In genomic region chr10:81407539-81408423, GRCm38 (mm10) we compare ENCODE assay signal across 9 mouse cellular contexts. TPM values are rescaled to one million over a fixed set of nuclear protein-coding genes. Genes with fewer than 3 reads are reported as not detected.
DNase-seq lines count a peak whose midpoint lies in the region; ATAC-seq and TF ChIP-seq lines count a peak whose summit lies in the region.
"Had no signal": no experiment of that assay in that cellular context is flagged by ENCODE, and none has a peak within 500 bp of the region (broad histone marks: within the 10 kb centered on the region; RNA-seq: fewer than 3 reads in every experiment).

No protein-coding gene starts in this region.

- peaks cover 47% of the 10 kb centered on the region for H3K36me3 ChIP-seq in forebrain, embryonic 13.5 days (ENCODE audit: poor library complexity, severe bottlenecking)
- H3K36me3 ChIP-seq in hindbrain, embryonic 11.5 days (ENCODE audit: control insufficient read depth, insufficient read depth, low read length), result no peaks in the 10 kb centered on the region
- H3K36me3 ChIP-seq in small intestine, adult 2 months (ENCODE audit: control insufficient read depth, insufficient read depth, low read length), result peaks cover 7% of the 10 kb centered on the region; the same call in 1 of the 2 replicates

- no peak for ATAC-seq in forebrain, embryonic 13.5 days
- ATAC-seq in hindbrain, embryonic 11.5 days (ENCODE audit: low FRiP score), result no peak
- ATAC-seq in megakaryocyte, adult 5-6 weeks (ENCODE audit: poor library complexity, severe bottlenecking), result peak; percentile 75

- TF ChIP-seq POLR2A in small intestine, adult 2 months (IDR thresholded peaks at IDR 0.05; ENCODE audit: low read depth, low read length), result no peak

- 27% methylated on average over 31 of the region's 31 CpGs for WGBS in forebrain, embryonic 13.5 days
- WGBS in hindbrain, embryonic 11.5 days, result 28% methylated on average over 31 of the region's 31 CpGs
- 45% methylated on average over 31 of the region's 31 CpGs for WGBS in small intestine, adult 2 months

- no peak for TF ChIP-seq CTCF in small intestine, adult 2 months (IDR thresholded peaks at IDR 0.05; ENCODE audit: extremely low read depth, insufficient read length, insufficient replicate concordance, low read depth, low read length)

- H3K4me2 ChIP-seq in forebrain, embryonic 13.5 days, result peak overlapping the region; percentile 36
- H3K4me2 ChIP-seq in hindbrain, embryonic 11.5 days (replicated peaks; ENCODE audit: low read depth, low read length), result peak overlapping the region; percentile 26

- intact Hi-C loops in left cerebral cortex, postnatal 14 days (cut with DNase I), result no loop called here

- H3K4me1 ChIP-seq in forebrain, embryonic 13.5 days, result peaks cover 58% of the 10 kb centered on the region
- peaks cover 32% of the 10 kb centered on the region for H3K4me1 ChIP-seq in hindbrain, embryonic 11.5 days (replicated peaks; ENCODE audit: control insufficient read depth, insufficient read depth, low read length)
- H3K4me1 ChIP-seq in small intestine, adult 2 months (ENCODE audit: control insufficient read depth, insufficient read depth, insufficient read length, low read length), result peaks cover 56% of the 10 kb centered on the region

- peak overlapping the region; percentile 18; the same call in 1 of the 2 replicates for H3K4me3 ChIP-seq in forebrain, embryonic 13.5 days
- peak overlapping the region; percentile 23; the same call in 1 of the 2 replicates for H3K4me3 ChIP-seq in hindbrain, embryonic 11.5 days (ENCODE audit: low read depth, low read length)
- H3K4me3 ChIP-seq in small intestine, adult 2 months (ENCODE audit: low read depth, low read length), result peak overlapping the region; percentile 46

- H3K27ac ChIP-seq in forebrain, embryonic 13.5 days, result no peak overlapping the region; the same call in none of the 2 replicates
- H3K27ac ChIP-seq in hindbrain, embryonic 11.5 days (ENCODE audit: low read depth, low read length), result peak overlapping the region; percentile 10; the same call in 1 of the 2 replicates
- H3K27ac ChIP-seq in small intestine, adult 2 months (ENCODE audit: insufficient read depth, low read depth, low read length), result peak overlapping the region; percentile 40; the same call in 1 of the 2 replicates

- no peaks in the 10 kb centered on the region for H3K9me3 ChIP-seq in forebrain, embryonic 13.5 days (replicated peaks)
- no peaks in the 10 kb centered on the region for H3K9me3 ChIP-seq in hindbrain, embryonic 11.5 days (ENCODE audit: control insufficient read depth, low read length)

- peaks cover 41% of the 10 kb centered on the region for H3K27me3 ChIP-seq in forebrain, embryonic 13.5 days
- peaks cover 22% of the 10 kb centered on the region for H3K27me3 ChIP-seq in hindbrain, embryonic 11.5 days (ENCODE audit: control insufficient read depth, insufficient read depth, low read length)
- no peaks in the 10 kb centered on the region for H3K27me3 ChIP-seq in small intestine, adult 2 months (ENCODE audit: control insufficient read depth, insufficient read depth, low read length)

- peak overlapping the region; percentile 18; the same call in 1 of the 2 replicates for H3K9ac ChIP-seq in forebrain, embryonic 13.5 days
- H3K9ac ChIP-seq in hindbrain, embryonic 11.5 days (ENCODE audit: low read depth, low read length), result peak overlapping the region; percentile 45

- peak; percentile 80 for DNase-seq in ovary, adult 18-20 months (ENCODE audit: low spot score)
- DNase-seq in ovary, postnatal 14 days (ENCODE audit: low spot score), result no peak
- peak; percentile 58 for DNase-seq in c-Kit-positive CD71-positive TER-119-negative erythroid progenitor cells, embryonic 14.5 days (ENCODE audit: low read depth)
- DNase-seq in hindbrain, embryonic 11.5 days (ENCODE audit: low spot score), result peak; percentile 59
- DNase-seq in left cerebral cortex, postnatal 14 days (ENCODE audit: low spot score in 2 of 2), result peak; percentile 77 to 91

RNA-seq across cellular contexts. Expression of gene Smim24, which starts 14.9 kb away (rescaled TPM):
- 1.8 TPM in 2 replicates for polyA plus RNA-seq in forebrain, embryonic 13.5 days (2015; fragmentation: Nextera tagmentation; extraction: Ambion mirVana)
- polyA plus RNA-seq in hindbrain, embryonic 11.5 days (2014; fragmentation: Nextera tagmentation; extraction: Ambion mirVana), result 2.7 and 4.1 TPM in 2 replicates
- 1 to 10 TPM; 1.8 to 1.9 TPM for total RNA-seq in left cerebral cortex, postnatal 14 days (2021)
- total RNA-seq in megakaryocyte, adult 5-6 weeks (2015), result 30.6 and 34.0 TPM in 2 replicates
- 6.5 and 11.5 TPM in 2 replicates for total RNA-seq in megakaryocyte, adult 5-6 weeks (2017)
- polyA plus RNA-seq in small intestine, adult 2 months (2012; rRNA removed), result 2,702 and 6,898 TPM in 2 replicates

RNA-seq across cellular contexts. Expression of gene Gm48552, which starts 19.0 kb away (rescaled TPM):
- 2.1 and 2.3 TPM in 2 replicates for polyA plus RNA-seq in forebrain, embryonic 13.5 days (2015; fragmentation: Nextera tagmentation; extraction: Ambion mirVana)
- polyA plus RNA-seq in hindbrain, embryonic 11.5 days (2014; fragmentation: Nextera tagmentation; extraction: Ambion mirVana), result 0.49 and 1.0 TPM in 2 replicates
- total RNA-seq in left cerebral cortex, postnatal 14 days (2021), result 1 to 10 TPM; 2.8 to 4.7 TPM
- total RNA-seq in megakaryocyte, adult 5-6 weeks (2015), result not detected in 2 replicates
- 0.26 and 1.4 TPM in 2 replicates for total RNA-seq in megakaryocyte, adult 5-6 weeks (2017)
- 2.9 and 5.0 TPM in 2 replicates for polyA plus RNA-seq in small intestine, adult 2 months (2012; rRNA removed)
- polyA plus RNA-seq: testis, adult 2 months had no signal

RNA-seq across cellular contexts. Expression of gene Gm48551, which starts 23.5 kb away (rescaled TPM):
- polyA plus RNA-seq in forebrain, embryonic 13.5 days (2015; fragmentation: Nextera tagmentation; extraction: Ambion mirVana), result 4.2 and 5.8 TPM in 2 replicates
- 2.2 and 3.2 TPM in 2 replicates for polyA plus RNA-seq in hindbrain, embryonic 11.5 days (2014; fragmentation: Nextera tagmentation; extraction: Ambion mirVana)
- total RNA-seq in left cerebral cortex, postnatal 14 days (2021), result 1 to 10 TPM; 2.4 to 3.2 TPM
- total RNA-seq in megakaryocyte, adult 5-6 weeks (2015), result 0.83 and 2.9 TPM in 2 replicates
- 0.33 TPM in 1 of 2 replicates, not detected in the other for total RNA-seq in megakaryocyte, adult 5-6 weeks (2017)
- polyA plus RNA-seq in small intestine, adult 2 months (2012; rRNA removed), result 1.8 and 4.8 TPM in 2 replicates

RNA-seq across cellular contexts. Expression of gene Dohh, which starts 23.6 kb away (rescaled TPM):
- polyA plus RNA-seq in forebrain, embryonic 13.5 days (2015; fragmentation: Nextera tagmentation; extraction: Ambion mirVana), result 76.7 and 87.3 TPM in 2 replicates
- polyA plus RNA-seq in hindbrain, embryonic 11.5 days (2014; fragmentation: Nextera tagmentation; extraction: Ambion mirVana), result 44.8 and 52.6 TPM in 2 replicates
- total RNA-seq in left cerebral cortex, postnatal 14 days (2021), result 10 to 100 TPM; 82.4 to 88.6 TPM
- 5.4 and 5.7 TPM in 2 replicates for total RNA-seq in megakaryocyte, adult 5-6 weeks (2015)
- total RNA-seq in megakaryocyte, adult 5-6 weeks (2017), result 21.9 and 42.4 TPM in 2 replicates
- 86.8 and 113 TPM in 2 replicates for polyA plus RNA-seq in small intestine, adult 2 months (2012; rRNA removed)

RNA-seq across cellular contexts. Expression of gene Fzr1, which starts 29.5 kb away (rescaled TPM):
- polyA plus RNA-seq in forebrain, embryonic 13.5 days (2015; fragmentation: Nextera tagmentation; extraction: Ambion mirVana), result 117 and 128 TPM in 2 replicates
- 83.0 and 92.1 TPM in 2 replicates for polyA plus RNA-seq in hindbrain, embryonic 11.5 days (2014; fragmentation: Nextera tagmentation; extraction: Ambion mirVana)
- total RNA-seq in left cerebral cortex, postnatal 14 days (2021), result 10 to 100 TPM; 74.8 to 80.3 TPM
- total RNA-seq in megakaryocyte, adult 5-6 weeks (2015), result 22.7 and 23.8 TPM in 2 replicates
- total RNA-seq in megakaryocyte, adult 5-6 weeks (2017), result 20.9 and 24.0 TPM in 2 replicates
- 70.5 and 132 TPM in 2 replicates for polyA plus RNA-seq in small intestine, adult 2 months (2012; rRNA removed)

Comparison
In these comparisons a context has a peak if more than half of its experiments do, and no peak if none do; other contexts are left out.
1. RNA of gene Smim24, which starts 14.9 kb away (polyA plus RNA-seq): 2,702 to 6,898 TPM in small intestine, adult 2 months; 2.7 to 4.1 TPM in hindbrain, embryonic 11.5 days and 1.8 TPM in forebrain, embryonic 13.5 days; every median in the first group is over 100 times any median in the second.
2. Peak in every context shown above with its lines, with median percentiles within 50 percentile points of each other: H3K4me3 ChIP-seq.